Mouse (Mus musculus) cortical plate, adult 2 months (tissue): ENCODE measurements around the gene Plin5. TPM values are rescaled to one million over a fixed set of nuclear protein-coding genes. Genes with fewer than 3 reads are reported as not detected.

Experiments used
- H3K27ac ChIP-seq: fragments of 200-500 bp; 2 replicates; pipeline ENCODE4 v1.5.1; 2012; ENCODE audit warnings: low read length, control low read depth, inconsistent platforms; ENCODE audit not compliant: insufficient read depth
- H3K4me1 ChIP-seq: fragments of 200-500 bp; 2 replicates; pipeline ENCODE4 v1.6.1; 2011; ENCODE audit warnings: low read length; ENCODE audit not compliant: control insufficient read depth, insufficient read depth
- H3K4me3 ChIP-seq: fragments of 200-500 bp; 2 replicates; pipeline ENCODE4 v1.5.1; 2011; ENCODE audit warnings: mild to moderate bottlenecking, low read length, control low read depth; ENCODE audit not compliant: insufficient read depth
- CTCF ChIP-seq: fragments of 200-500 bp; IDR thresholded peaks from 2 replicates; pipeline ENCODE4 v1.5.1; 2011; ENCODE audit warnings: mild to moderate bottlenecking, control low read depth, low read length; ENCODE audit not compliant: insufficient read depth; ENCODE audit errors: extremely low read depth
- POLR2A ChIP-seq: fragments of 200-500 bp; IDR thresholded peaks from 2 replicates; pipeline ENCODE4 v1.6.1; 2011; ENCODE audit warnings: mild to moderate bottlenecking, low read length, control low read depth; ENCODE audit not compliant: insufficient read depth; ENCODE audit errors: extremely low read depth
- polyA plus RNA-seq: library from polyadenylated mRNA; depleted of rRNA; stranded (reverse); fragments of >200 nt; gene quantifications from 2 replicates; pipeline ENCODE4 v1.2.3, GENCODE M21; 2012

The Plin5 gene
- polyA plus RNA-seq, 1 experiment: 0.67 TPM

GRCm38 (mm10) chr17:56146131-56146530, 28.7 kb upstream of the Plin5 start:
- TF ChIP-seq POLR2A (no peak), CTCF (no peak)
- no peak overlapping the region for H3K27ac ChIP-seq
- no peaks in the 10 kb centered on the region for H3K4me1 ChIP-seq
- H3K4me3 ChIP-seq: no peak overlapping the region

GRCm38 (mm10) chr17:56144546-56144945, 27.1 kb upstream of the Plin5 start:
- Histone ChIP-seq H3K4me3 (no peak overlapping the region), H3K4me1 (no peaks in the 10 kb centered on the region), H3K27ac (no peak overlapping the region)
- TF ChIP-seq CTCF (no peak), POLR2A (no peak)

GRCm38 (mm10) chr17:56141702-56142605, 24.6 kb upstream of the Plin5 start:
- H3K4me3 ChIP-seq: peak overlapping the region; percentile 82
- 0 out of 2 replicates have a peak overlapping the region, but pooled peaks have one; percentile 27 for H3K27ac ChIP-seq
- H3K4me1 ChIP-seq: no peaks in the 10 kb centered on the region; the same call in 1 of the 2 replicates
- TF ChIP-seq POLR2A: peak; percentile 22; the same call in 1 of the 2 replicates
- no peak for TF ChIP-seq CTCF

GRCm38 (mm10) chr17:56139858-56140595, 22.6 kb upstream of the Plin5 start, which contains the start of gene Sema6b:
Gene Sema6b (minus strand): TSS chr17:56140343.
- TF ChIP-seq CTCF (no peak), POLR2A (no peak)
- peak within 1 kb of the TSS; percentile 96 for H3K4me3 ChIP-seq
- peak within 1 kb of the TSS; percentile 98 for H3K27ac ChIP-seq
- H3K4me1 ChIP-seq: peaks cover 3% of the 10 kb centered on the region; the same call in 1 of the 2 replicates

GRCm38 (mm10) chr17:56139355-56139754, 22.0 kb upstream of the Plin5 start:
- Histone ChIP-seq H3K27ac (peak overlapping the region; percentile 59; the same call in 1 of the 2 replicates), H3K4me3 (peak overlapping the region; percentile 96), H3K4me1 (peaks cover 5% of the 10 kb centered on the region; the same call in 1 of the 2 replicates)
- no peak for TF ChIP-seq POLR2A
- TF ChIP-seq CTCF: no peak

- H3K4me3 ChIP-seq: peak overlapping the region; percentile 96
- H3K27ac ChIP-seq: no peak overlapping the region
- TF ChIP-seq POLR2A: no peak
- no peak for TF ChIP-seq CTCF
- peaks cover 6% of the 10 kb centered on the region; the same call in 1 of the 2 replicates for H3K4me1 ChIP-seq
These were observed 20.6 kb upstream of the Plin5 start for GRCm38 (mm10) chr17:56137839-56138613.

GRCm38 (mm10) chr17:56136558-56136957, 19.2 kb upstream of the Plin5 start:
- no peak for TF ChIP-seq CTCF
- TF ChIP-seq POLR2A: no peak
- no peak overlapping the region for H3K4me3 ChIP-seq
- peaks cover 6% of the 10 kb centered on the region; the same call in 1 of the 2 replicates for H3K4me1 ChIP-seq
- H3K27ac ChIP-seq: no peak overlapping the region

GRCm38 (mm10) chr17:56134463-56134971, 17.1 kb upstream of the Plin5 start:
- Histone ChIP-seq H3K4me1 (peaks cover 6% of the 10 kb centered on the region; the same call in 1 of the 2 replicates), H3K4me3 (0 out of 2 replicates have a peak overlapping the region, but pooled peaks have one; percentile 1), H3K27ac (peak overlapping the region; percentile 36)
- TF ChIP-seq CTCF: peak; percentile 57
- no peak for TF ChIP-seq POLR2A
